Mouse (Mus musculus) gastrocnemius, postnatal 25 days (tissue): ENCODE data around the gene Htr2a. TPM values are rescaled to one million over a fixed set of nuclear protein-coding genes. Genes with fewer than 3 reads are reported as not detected.

Experiments used
- DNase-seq: peaks from one replicate; pipeline ENCODE4 v3.0.0; 2022
- long read RNA-seq, 2 experiments: library from polyadenylated mRNA; stranded (forward); transcript quantifications; one replicate each; pipeline ENCODE4 v2.0.0; 2021
- total RNA-seq, 2 experiments: library from RNA; stranded (reverse); gene quantifications; 1 replicate in 1 of 2; 2 replicates in 1 of 2; pipeline ENCODE4 v1.2.3; 2021

The Htr2a gene
- total RNA-seq = under 1 TPM; 0.10 to 0.35 TPM
- long read RNA-seq, experiment 1 = 0 reads
- long read RNA-seq, experiment 2, full-length matches to known transcripts = 1 of 1 reads
- long read RNA-seq, experiment 2, partial matches to known transcripts = 0 of 1 reads
- long read RNA-seq, experiment 2, other reads (novel, unspliced or antisense) = 0 of 1 reads

DNA sequence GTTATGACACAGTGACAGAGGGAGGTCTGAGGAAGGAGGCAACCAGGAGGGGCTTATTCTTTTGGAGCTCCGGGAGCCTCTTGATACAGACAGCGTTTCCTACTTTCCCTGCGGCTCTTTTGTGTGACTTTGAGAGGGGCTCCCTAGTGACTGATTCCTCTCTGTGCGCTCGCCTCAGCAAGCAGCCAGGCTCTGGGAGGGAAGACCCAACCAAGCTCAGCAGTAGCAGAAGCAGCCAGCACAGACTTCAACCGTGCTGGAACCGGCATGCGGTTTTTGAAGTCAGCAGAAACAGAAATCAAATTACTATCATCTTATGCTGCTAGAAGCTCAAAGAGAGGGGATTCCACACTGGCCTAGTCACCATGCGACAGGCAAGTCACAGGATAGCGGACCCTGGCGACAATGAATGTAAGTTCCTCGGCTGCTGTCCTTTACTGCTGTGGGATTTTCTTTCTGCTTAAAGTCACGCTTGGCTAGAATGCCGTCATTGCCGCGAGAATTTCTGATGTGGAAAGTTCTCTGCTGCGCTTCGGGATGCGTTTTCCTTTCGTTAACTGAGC is at the start of gene Htr2a:
TSS of gene Htr2a (plus strand) at position 22 of the 563 bp plus-strand sequence.
- DNase-seq = no peak

DNA sequence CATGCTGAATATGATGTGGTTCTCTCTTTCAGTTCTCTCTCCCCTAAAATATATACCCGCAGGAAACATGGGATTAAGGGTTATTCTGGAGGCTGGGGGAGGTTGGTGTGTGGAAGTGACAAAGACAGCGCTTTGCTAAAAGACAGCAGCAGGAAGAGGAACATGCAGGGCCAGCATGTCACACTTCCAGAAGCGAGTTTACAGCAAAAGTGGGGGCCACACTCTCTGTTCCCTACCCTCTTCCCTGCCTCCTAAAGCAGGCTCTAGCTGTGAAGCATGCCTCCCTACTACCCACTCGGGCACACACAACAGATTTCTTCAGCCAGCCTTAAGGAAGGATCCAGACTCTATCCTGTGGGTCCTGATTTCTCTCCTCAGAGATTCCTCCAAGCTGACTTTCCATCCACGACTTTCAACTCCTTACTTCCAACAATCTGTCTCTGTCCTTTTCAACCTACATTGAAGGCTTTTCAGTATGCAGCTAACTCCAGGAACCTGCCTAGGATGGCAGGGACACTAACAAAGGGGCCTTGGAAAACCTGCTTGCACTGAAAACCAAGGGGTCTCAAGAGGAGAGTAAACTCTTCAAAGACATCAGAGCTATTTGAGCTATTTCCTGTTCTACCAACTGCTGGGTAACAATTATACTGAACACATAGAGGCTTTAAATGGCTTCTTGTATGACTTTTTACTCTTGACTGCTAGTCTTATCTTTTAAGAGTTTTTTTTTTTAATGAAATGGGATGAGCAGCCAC is 39.1 kb upstream of the Htr2a start:
- no peak for DNase-seq

DNA sequence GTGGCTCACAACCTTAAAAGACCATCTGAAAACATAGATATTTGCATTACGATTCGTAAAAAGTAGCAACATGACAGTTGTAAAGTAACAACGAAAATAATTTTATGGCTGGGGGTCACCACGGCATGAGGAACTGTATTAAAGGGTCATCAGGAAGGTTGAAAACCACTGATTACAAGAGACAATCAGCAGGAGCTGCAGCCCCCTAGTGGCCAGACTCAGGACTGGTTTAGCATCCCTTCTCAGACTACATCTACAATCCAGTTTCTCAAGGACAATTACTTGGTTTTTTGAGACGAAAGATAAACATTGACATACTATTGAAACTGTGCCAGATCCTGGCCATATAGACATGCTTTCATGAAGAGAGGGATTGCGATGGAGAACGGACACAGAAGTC is 38.1 kb upstream of the Htr2a start:
- no peak for DNase-seq

DNA sequence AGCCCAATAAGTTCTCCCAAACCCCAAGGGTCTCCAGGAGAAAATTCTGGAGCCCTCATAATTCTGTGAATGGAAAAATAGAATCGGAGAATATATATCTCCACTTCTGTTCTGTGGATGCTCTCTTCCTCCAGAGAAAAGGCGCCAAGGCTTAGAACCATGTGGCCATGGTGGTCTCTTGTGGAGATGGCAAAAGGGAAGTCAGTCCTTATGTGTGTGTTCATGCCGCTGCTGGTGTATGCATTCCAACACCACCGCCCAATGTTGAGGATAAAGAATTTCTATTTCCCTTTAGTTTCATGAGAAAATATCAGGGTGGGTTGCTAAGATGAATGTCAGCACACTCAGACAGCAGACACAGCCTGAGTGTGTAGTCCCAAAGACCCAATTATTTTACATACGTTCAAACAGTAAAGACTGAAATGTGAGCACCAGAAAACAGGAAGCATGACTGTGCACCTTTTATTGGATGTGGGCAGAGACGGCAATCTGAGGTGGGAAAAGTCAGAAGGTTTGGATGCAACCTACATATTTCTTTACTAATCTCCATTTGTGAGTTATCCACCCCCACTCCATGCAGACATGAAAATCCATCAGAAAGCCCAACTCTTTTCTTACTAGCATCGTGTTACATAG is 37.4 kb upstream of the Htr2a start:
- DNase-seq = no peak

DNA sequence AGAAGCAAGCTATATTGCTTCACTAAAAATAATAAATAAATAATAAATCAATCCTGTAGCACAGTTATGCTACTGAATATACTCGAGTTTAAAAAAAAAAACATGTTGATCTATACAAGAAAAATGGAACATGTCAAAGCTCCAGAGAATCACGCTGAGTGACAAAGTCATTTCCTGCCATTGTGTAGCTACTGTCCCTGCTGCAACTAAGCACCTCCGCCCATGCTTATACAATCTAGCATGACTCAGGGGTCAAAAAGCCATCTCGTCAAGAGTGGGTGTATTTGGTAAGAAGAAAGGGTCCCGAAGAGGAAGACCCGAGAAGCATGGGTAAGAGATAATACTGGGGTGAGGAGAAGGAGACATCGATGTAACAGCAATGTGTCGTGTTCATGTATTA is 29.3 kb upstream of the Htr2a start:
- DNase-seq = no peak

DNA sequence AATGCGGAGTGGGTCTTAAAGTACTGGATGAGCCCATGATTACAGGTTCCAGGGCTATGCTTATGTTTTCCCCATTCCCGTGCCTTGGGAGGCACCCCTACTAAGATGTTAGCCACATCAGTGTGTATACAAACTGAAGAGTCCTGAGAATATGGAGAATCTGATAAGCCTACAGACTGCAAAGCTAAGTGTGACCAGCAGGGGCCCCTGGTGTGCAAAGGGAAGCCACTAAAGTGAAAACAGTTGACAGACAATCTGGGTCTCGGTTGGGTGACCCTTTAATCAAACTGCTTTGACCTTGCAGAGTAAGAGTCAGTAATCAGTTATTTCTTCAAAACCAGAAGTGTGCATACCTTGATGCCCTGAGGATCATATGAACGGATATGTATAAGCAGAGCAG is 21.8 kb upstream of the Htr2a start:
- DNase-seq = no peak

DNA sequence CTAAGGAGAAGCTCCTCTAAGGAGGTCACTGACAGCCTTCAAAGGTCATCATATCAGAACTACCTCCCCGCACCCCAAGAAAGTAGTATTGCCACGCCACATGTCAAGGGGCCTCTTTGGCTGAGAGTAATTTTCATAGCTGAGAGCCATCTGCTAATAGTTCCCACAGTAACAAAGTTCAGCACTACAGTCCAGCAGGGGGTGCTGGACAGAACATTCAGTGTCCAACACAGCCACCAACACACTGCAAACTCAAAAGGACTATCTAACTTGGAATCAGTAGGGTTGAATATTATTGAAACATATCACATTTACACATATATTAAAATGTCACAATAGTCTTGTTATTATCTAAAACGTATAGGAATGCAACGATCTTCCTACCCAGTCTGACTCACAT is 2.6 kb upstream of the Htr2a start:
- DNase-seq = no peak

DNA sequence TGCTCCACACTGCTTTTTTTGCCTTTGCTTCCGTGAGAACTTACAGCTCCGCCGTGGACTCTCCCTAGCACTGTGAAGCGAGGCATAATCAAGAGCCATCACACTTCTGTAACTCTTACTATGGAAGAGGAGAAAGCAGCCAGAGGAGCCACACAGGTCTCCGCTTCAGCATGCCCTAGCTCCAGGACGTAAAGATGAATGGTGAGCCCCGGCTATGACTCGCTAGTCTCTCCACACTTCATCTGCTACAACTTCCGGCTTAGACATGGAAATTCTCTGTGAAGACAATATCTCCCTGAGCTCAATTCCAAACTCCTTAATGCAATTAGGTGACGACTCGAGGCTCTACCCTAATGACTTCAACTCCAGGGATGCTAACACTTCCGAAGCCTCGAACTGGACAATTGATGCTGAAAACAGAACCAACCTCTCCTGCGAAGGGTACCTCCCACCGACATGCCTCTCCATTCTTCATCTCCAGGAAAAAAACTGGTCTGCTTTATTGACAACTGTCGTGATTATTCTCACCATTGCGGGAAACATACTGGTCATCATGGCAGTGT is 1.1 kb downstream of the Htr2a start:
- DNase-seq = no peak

DNA sequence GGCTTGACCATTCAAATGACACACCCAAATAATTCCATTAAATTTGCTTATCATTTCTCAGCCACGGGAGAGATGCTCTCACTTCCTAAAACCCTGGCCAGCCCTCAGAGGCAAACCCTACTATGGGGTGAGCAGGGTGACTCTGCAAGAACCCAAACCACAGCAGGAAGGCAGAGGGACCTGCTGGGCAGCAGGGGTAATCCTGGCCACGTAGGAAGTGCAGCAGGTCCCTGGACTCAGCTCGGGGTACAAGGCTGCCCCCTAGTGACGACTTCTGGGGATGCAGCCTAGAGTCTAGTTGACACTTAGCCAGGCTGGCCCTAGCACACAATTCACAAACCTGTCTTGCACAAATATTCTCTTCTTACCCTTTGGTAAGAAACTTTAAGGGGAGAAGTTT is 2.7 kb downstream of the Htr2a start:
- DNase-seq = peak; percentile 63

DNA sequence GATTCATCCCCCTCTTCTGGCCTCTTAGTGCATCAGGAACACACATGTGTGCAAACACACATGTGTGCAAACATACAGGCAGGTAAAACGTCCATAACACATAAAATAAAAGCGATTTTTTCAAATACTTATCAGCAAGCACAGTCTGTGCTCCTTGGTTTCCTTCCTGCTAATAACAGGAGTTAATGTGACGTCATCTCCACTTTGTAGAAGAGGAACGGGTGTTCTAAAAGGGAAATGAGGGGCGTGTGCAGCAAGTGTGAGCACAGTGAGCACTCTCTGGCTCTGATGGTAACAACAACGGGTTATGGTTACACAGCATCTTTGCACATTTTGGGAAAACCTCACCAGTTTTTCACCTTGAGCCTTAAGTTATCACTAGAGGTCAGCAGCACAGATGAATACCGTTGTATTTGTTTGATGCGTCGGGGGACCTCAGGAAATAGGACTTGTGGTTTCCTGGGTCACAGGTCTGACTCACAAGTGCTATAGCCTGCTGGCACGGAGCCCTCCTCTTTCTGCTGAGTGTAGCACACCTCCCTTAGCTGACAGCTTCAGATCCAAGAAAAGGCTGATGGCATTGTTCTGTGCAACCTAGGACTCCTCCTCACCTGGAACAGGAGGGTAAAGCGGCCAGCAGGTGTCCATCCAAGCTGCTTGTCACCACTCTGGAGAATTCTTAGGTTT is 5.6 kb downstream of the Htr2a start:
- no peak for DNase-seq

DNA sequence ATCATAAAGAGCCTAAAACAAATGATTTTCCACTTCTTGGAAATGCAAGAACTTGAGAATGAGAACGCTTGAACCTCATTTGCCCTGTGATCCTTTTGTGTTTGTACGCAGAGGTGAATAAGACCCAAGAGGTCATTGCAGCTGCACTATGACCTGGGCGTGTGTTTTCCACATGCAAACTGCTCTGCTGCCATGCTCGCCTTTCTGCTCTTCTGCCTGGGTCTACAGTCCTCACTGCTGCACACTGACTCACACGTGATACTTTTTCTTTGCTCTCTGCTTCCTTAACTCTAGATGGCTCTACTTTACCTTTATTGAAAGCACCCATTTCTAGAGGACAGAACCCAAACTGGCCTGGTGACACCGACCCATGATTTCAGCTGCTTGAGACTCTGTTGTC is 9.4 kb downstream of the Htr2a start:
- no peak for DNase-seq

DNA sequence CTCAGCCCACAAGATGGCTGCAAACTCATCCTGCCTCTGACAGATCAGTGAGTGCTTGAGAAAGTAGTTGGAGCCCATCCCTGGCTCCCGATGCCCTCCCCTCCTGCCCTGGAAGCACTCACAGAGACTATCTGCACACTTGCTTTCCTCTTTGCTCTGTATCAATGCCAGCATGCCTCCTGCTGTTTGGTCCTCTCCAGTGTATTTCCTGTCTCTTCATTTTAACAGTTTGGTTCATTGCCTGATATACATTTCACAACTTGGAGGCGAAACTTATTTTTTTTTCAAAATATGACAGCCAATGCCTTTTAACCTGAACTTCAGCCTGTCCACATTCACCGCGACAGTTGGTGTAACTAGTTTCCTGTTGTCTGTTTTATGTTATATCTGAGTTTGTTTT is 11.0 kb downstream of the Htr2a start:
- no peak for DNase-seq

DNA sequence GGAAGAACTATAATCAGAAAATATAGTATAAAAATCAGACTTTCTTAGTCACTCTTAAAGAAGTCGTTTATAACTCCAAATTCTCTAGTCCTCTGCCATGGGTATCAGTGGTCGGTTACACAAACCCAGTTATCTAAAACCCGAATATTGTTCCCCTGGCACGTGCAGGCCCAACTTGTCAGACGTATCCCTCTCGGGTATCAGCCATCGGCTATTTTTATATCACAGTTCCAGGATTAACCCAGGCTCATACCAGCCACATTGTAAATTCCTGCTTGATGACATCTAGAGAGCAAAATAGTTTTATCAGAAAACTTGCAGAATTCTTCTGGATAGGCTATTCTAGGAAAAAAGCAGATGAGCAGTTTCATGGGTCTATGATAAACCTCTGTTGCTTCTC is 16.6 kb downstream of the Htr2a start:
- no peak for DNase-seq

DNA sequence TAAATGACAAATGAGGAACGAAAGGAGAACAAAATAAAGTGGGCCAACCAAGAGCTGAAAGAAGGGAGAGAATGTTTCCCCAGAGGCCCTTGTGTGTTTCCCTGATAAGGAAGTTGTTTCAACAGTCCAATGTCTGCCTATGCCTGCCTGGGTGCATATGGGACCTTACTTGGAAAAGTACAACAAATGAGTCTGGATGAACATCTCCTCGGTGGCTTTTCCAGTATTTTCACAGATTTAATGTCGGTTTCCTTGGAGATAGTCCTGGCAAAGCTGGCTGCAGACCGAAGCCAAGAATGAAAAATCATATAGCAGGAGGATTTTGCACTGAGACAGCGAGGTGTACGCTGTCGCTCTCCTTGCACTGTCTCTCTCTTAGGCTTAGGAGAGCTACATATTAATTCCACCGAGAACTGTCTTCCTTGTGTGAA is 18.8 kb downstream of the Htr2a start:
- DNase-seq = no peak

DNA sequence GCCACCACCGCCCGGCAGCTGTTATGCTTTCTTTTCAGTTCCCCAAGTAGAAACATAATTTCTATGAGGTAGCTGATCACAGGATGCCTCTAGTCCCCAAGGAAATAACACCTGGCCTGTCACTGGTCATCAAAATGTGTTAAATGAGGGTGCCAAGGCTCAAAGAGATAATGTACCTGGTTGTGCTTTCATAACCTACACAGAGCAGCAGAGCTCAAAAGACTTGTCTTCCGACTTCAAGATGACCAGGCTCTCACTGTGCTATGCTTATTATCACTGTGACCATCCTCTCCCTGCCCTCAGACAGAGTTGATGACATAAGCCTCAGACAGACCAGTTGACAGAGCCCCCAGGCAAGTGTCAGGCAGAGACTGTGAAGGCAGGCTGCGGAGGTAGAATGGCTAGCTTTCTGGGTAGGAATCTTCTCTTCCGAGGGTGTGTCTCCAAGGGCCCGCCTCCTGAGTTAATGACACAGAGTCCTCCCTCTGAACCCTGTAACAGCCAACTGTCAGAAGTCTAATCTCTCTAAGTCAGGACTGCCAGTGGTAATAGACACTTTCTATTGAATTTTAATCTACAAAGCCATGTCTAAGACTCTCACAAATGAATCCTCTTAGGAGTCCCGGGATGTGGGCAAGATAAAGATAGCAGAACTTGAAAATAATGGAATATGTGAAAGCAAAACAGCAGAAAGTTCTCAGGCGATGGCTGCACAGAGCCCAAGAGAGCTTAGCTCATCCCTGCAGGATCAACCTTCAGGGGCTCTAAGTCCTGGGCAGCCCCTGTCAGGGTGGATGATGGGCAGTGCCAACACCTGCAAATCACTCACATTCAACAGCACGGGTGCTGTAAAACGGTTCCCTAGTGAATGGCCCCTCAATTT is 31.7 kb downstream of the Htr2a start:
- no peak for DNase-seq

DNA sequence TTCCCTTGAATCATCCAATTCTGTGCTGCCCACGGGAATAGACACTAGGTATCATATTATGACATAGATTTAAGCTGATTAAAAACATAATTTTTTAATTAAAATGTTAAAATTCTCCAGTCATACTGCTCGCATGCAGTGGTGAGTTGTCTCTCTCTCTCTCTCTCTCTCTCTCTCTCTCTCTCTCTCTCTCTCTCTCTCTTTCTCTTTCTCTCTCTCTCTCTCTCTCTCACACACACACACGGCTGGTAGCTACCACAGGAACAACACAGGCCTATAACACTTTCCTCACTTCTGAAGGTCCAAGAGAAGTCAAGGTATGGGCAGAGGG is 32.3 kb downstream of the Htr2a start:
- no peak for DNase-seq

DNA sequence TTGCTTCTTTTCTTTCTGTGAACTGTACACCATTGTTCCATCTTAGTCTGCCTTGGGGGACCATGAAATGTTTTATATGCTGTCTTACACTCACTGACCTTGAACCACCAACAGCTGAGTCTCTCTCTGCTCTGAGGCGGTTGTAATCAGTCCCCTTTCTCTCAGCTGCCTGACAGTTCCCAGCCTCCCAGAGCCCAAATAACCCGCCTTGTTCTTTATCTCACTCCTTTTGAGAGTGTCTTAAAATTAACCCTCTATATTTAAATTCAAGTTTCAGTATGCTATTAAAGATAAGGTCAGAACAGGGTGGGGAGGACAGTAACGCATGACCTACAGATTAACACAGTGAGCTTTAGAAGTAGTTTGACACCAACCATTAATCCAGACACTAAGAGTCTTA is 32.9 kb downstream of the Htr2a start:
- no peak for DNase-seq

DNA sequence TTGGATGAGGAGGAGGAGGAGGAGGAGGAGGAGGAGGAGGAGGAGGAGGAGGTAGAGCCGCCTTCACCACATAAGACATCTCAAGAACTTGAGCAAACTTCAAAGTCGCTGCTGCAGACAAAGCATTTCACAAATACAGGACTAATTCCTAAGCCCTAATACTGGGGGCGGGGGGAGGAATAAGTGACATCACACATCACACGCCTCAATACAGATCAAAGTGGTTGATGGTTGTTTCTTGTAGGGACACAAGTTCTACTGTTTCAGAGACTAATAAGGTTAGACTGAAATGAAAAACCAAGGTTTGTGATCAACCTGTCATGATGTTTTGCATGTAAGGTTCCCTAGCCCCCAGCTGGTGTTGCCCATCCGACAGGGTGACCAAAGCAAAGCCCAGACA is 39.2 kb downstream of the Htr2a start:
- DNase-seq = no peak

DNA sequence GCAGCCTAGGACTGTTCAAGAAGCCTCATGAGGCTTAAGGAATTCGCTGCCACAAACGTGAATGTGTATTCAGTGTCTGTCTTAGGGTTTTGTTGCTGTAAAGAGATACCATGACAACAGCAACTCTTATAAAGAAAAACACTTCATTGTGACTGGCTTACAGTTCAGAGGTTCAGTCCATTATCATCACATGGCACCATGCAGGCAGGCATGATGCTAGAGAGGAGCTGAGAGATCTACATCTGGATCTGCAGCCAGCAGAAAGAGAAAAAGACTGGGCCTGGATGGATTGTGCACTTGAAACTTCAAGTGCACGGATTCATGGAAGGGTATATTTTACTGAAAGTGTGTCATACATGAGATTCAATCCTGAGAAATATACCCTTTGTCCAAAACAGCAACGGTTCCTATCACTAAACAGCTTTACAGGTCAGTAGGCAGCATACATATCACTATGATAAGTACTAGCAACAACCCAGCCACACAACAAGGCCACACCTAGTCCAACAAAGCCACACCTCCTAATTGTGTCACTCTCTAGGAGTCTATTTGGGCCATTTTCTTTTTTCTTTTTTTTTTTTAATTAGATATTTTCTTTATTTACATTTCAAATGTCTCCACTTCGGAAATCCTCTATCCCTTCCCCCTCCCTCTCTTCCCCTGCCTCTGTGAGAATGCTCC is 43.8 kb downstream of the Htr2a start:
- no peak for DNase-seq

DNA sequence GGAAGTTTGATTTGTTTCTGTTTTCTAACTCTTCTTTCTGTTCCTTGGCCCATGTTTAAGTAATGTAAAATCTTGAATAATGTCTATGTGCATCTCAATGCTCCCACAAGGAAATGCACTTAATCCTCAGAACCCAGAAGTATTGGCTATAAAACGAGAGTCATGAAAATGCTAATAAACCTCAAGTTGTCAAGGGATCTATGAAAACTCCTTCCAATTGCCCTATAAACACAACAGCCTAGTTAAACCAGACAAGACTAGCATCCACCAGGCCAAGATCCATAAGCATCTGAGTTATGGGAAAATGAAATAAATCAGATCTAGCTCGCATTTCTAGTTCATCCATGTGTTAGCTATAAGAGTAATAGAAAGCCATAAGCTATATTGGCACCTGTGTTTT is 51.3 kb downstream of the Htr2a start:
- DNase-seq = no peak

DNA sequence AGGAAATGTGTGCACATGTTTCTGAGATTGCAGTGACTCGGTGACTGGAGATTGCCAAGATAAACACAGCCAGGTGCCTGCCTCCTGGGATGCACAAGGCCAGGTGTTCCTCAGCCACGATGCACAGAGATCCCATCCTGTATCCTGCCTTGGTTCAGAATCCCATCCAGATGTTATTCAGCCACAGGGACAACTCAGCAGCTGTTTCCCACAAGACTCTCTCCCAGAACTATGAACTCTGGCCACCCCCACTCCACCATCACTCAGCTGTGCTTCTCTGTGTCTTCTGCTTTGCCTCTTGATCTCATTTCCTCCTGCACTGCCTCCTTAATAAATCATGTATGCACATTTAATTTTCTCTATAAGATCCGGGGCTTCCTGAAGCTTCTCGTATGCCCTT is 56.1 kb downstream of the Htr2a start:
- DNase-seq = no peak
